Mouse (Mus musculus): Measurements from ENCODE around the gene Pgam2. TPM values are rescaled to one million over a fixed set of nuclear protein-coding genes. Genes with fewer than 3 reads are reported as not detected.

The Pgam2 gene
- polyA plus RNA-seq (2015; fragmentation: Nextera tagmentation; extraction: Ambion mirVana): 3,377 and 3,488 TPM in 2 replicates

GRCm38 (mm10) chr11:5803551-5803981 is at the start of gene Pgam2:
Gene Pgam2, minus strand, starts transcription at chr11:5803733.

GRCm38 (mm10) chr11:5837251-5838246 is 34.0 kb upstream of the Pgam2 start, which contains the start of gene Polm:
Gene Polm, minus strand, starts transcription at chr11:5838016.

DNA sequence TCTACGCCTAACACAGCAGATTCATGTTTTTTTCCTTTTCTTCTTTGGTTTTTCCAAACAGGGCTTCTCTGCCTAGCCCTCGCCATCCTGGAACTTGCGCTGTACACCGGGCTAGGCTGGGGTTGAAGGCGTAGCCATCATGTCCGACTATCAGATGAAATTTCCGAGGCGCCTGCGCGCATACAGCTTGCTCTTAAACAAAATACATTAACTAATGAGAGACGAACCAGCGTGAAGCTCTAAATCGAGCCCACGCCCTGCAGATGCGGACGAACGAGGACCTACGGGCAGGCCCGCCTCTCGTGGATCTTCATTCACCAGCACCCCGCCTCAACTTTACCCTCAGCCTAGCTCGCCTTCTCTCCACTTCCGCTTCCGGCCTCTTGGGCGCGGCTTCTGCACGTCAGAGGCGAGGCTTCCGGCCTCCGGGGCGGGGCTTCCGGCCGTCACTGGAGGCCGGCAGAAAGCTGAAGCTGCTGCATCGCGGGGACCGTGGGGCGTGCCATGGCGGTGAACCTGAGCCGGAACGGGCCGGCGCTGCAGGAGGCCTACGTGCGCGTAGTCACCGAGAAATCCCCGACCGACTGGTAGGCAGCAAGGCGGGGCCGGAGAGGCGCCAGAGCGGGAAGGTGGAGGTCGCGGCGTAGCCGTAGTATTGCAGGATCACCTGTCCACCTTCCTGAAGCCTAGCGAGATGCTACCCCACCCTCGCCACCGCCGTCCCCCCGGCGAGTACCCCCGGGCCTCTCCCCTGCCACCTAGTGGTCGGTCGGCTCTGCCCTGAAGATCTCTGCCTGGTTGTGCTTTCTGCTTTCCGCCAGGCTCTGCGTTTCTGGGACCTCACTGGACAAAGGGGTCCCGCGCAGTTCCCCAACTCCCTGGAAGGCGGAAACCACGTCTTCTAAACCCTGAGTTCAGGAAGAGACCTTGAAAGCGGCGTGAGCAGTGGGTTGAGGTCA is 15.2 kb downstream of the Pgam2 start, which contains the start of gene Dbnl:
TSS of gene Dbnl (plus strand) at position 433 of the 959 bp plus-strand sequence.

GRCm38 (mm10) chr11:5761820-5762632 is 41.5 kb downstream of the Pgam2 start, which contains the start of gene Urgcp:
Gene Urgcp, minus strand, starts transcription at chr11:5762376.

Other genes starting within 250 kb of the Pgam2 start
- gene Ankrd36, start 234.0 kb downstream of the Pgam2 start, polyA plus RNA-seq (2015; fragmentation: Nextera tagmentation; extraction: Ambion mirVana): not detected in 2 replicates
- gene Mrps24, start 88.1 kb downstream of the Pgam2 start, polyA plus RNA-seq (2015; fragmentation: Nextera tagmentation; extraction: Ambion mirVana): 175 and 186 TPM in 2 replicates
- 22.0 and 23.2 TPM in 2 replicates for gene Urgcp, start 41.4 kb downstream of the Pgam2 start, polyA plus RNA-seq (2015; fragmentation: Nextera tagmentation; extraction: Ambion mirVana)
- 37.9 and 47.7 TPM in 2 replicates for gene Dbnl, start 15.2 kb downstream of the Pgam2 start, polyA plus RNA-seq (2015; fragmentation: Nextera tagmentation; extraction: Ambion mirVana)
- gene Polm, start 34.3 kb upstream of the Pgam2 start, polyA plus RNA-seq (2015; fragmentation: Nextera tagmentation; extraction: Ambion mirVana): 3.2 and 3.7 TPM in 2 replicates
- 21.6 and 28.4 TPM in 2 replicates for gene Aebp1, start 58.2 kb upstream of the Pgam2 start, polyA plus RNA-seq (2015; fragmentation: Nextera tagmentation; extraction: Ambion mirVana)
- 55.5 and 56.7 TPM in 2 replicates for gene Pold2, start 74.6 kb upstream of the Pgam2 start, polyA plus RNA-seq (2015; fragmentation: Nextera tagmentation; extraction: Ambion mirVana)
- 0.54 and 1.5 TPM in 2 replicates for gene Myl7, start 95.0 kb upstream of the Pgam2 start, polyA plus RNA-seq (2015; fragmentation: Nextera tagmentation; extraction: Ambion mirVana)
- 0.26 and 0.28 TPM in 2 replicates for gene Gck, start 146.3 kb upstream of the Pgam2 start, polyA plus RNA-seq (2015; fragmentation: Nextera tagmentation; extraction: Ambion mirVana)
- gene Ykt6, start 152.0 kb upstream of the Pgam2 start, polyA plus RNA-seq (2015; fragmentation: Nextera tagmentation; extraction: Ambion mirVana): 21.4 and 26.2 TPM in 2 replicates

Measured in skeletal muscle tissue, postnatal 0 days (tissue).